Mouse (Mus musculus) megakaryocyte, embryonic 14.5 days (primary cell): Measurements from ENCODE around the gene Grin3b. TPM values are rescaled to one million over a fixed set of nuclear protein-coding genes. Genes with fewer than 3 reads are reported as not detected.

Experiments
- H3K27me3 ChIP-seq: replicated peaks from 2 replicates; pipeline ENCODE3; 2012; ENCODE audit warnings: inconsistent platforms
- H3K36me3 ChIP-seq: replicated peaks from 2 replicates; pipeline ENCODE3; 2012; ENCODE audit warnings: low read length, inconsistent platforms, mixed read lengths
- H3K4me1 ChIP-seq: 2 replicates; pipeline ENCODE4 v1.6.1; 2012; ENCODE audit warnings: inconsistent platforms
- H3K4me3 ChIP-seq: replicated peaks from 2 replicates; pipeline ENCODE3; 2012; ENCODE audit warnings: moderate library complexity, mild to moderate bottlenecking, inconsistent platforms
- H3K9me3 ChIP-seq: 2 replicates; pipeline ENCODE4 v1.6.1; 2012; ENCODE audit warnings: inconsistent platforms
- FLI1 ChIP-seq: IDR thresholded peaks from 2 replicates; pipeline ENCODE4 v1.6.1; 2012; ENCODE audit warnings: low read length, inconsistent platforms, mixed read lengths
- GATA1 ChIP-seq: IDR thresholded peaks from 3 replicates; pipeline ENCODE4 v1.6.1; 2012; ENCODE audit warnings: mixed read lengths, low read length, inconsistent platforms, borderline replicate concordance
- polyA plus RNA-seq: library from polyadenylated mRNA; stranded (reverse); fragments of >175 nt; gene quantifications from 2 replicates; pipeline ENCODE4 v1.2.3, GENCODE M21; 2012; ENCODE audit warnings: low replicate concordance; ENCODE audit not compliant: insufficient read depth

The Grin3b gene
- polyA plus RNA-seq, 1 experiment, result not detected

- peaks cover 100% of the 10 kb centered on the region for H3K4me1 ChIP-seq
- H3K9me3 ChIP-seq, result no peaks in the 10 kb centered on the region
- no peak for TF ChIP-seq GATA1
- TF ChIP-seq FLI1, result no peak
- H3K27me3 ChIP-seq, result no peaks in the 10 kb centered on the region
- peaks cover 99% of the 10 kb centered on the region for H3K36me3 ChIP-seq
- peak overlapping the region; percentile 81 for H3K4me3 ChIP-seq
These were observed 34.1 kb upstream of the Grin3b start for GRCm38 (mm10) chr10:79936284-79936910.

GRCm38 (mm10) chr10:79936911-79937441 lies 33.5 kb upstream of the Grin3b start:
- Histone ChIP-seq H3K9me3 (no peaks in the 10 kb centered on the region), H3K4me1 (peaks cover 100% of the 10 kb centered on the region), H3K4me3 (peak overlapping the region; percentile 89), H3K36me3 (peaks cover 99% of the 10 kb centered on the region), H3K27me3 (no peaks in the 10 kb centered on the region)
- no peak for TF ChIP-seq FLI1
- TF ChIP-seq GATA1, result no peak

- peaks cover 100% of the 10 kb centered on the region for H3K4me1 ChIP-seq
- H3K27me3 ChIP-seq, result no peaks in the 10 kb centered on the region
- peaks cover 99% of the 10 kb centered on the region for H3K36me3 ChIP-seq
These were observed 32.6 kb upstream of the Grin3b start for GRCm38 (mm10) chr10:79937775-79938526.

GRCm38 (mm10) chr10:79940749-79941148 lies 29.8 kb upstream of the Grin3b start:
- TF ChIP-seq FLI1, result no peak
- no peak for TF ChIP-seq GATA1
- H3K4me1 ChIP-seq, result peaks cover 99% of the 10 kb centered on the region
- H3K9me3 ChIP-seq, result no peaks in the 10 kb centered on the region
- H3K4me3 ChIP-seq, result peak overlapping the region; percentile 59
- H3K36me3 ChIP-seq, result peaks cover 99% of the 10 kb centered on the region
- no peaks in the 10 kb centered on the region for H3K27me3 ChIP-seq

More at GRCm38 (mm10) chr10:79937775-79938526, 32.6 kb upstream of the Grin3b start:
- peak overlapping the region; percentile 89 for H3K4me3 ChIP-seq
- H3K9me3 ChIP-seq, result no peaks in the 10 kb centered on the region
- TF ChIP-seq FLI1, result no peak
- no peak for TF ChIP-seq GATA1

- Histone ChIP-seq H3K4me1 (peaks cover 99% of the 10 kb centered on the region), H3K27me3 (no peaks in the 10 kb centered on the region), H3K36me3 (peaks cover 98% of the 10 kb centered on the region), H3K9me3 (no peaks in the 10 kb centered on the region), H3K4me3 (no peak overlapping the region)
- no peak for TF ChIP-seq FLI1
- TF ChIP-seq GATA1, result no peak
These were observed 27.5 kb upstream of the Grin3b start for GRCm38 (mm10) chr10:79942988-79943387.

GRCm38 (mm10) chr10:79943471-79943901 lies 27.0 kb upstream of the Grin3b start:
- no peaks in the 10 kb centered on the region for H3K27me3 ChIP-seq

GRCm38 (mm10) chr10:79945507-79946234 lies 24.8 kb upstream of the Grin3b start:
- H3K36me3 ChIP-seq, result peaks cover 97% of the 10 kb centered on the region

More at GRCm38 (mm10) chr10:79943471-79943901, 27.0 kb upstream of the Grin3b start:
- Histone ChIP-seq H3K9me3 (no peaks in the 10 kb centered on the region), H3K36me3 (peaks cover 96% of the 10 kb centered on the region), H3K4me1 (peaks cover 98% of the 10 kb centered on the region), H3K4me3 (no peak overlapping the region)
- TF ChIP-seq FLI1 (no peak), GATA1 (no peak)

GRCm38 (mm10) chr10:79946752-79947322 lies 23.7 kb upstream of the Grin3b start:
- H3K36me3 ChIP-seq, result peaks cover 97% of the 10 kb centered on the region
- no peaks in the 10 kb centered on the region for H3K9me3 ChIP-seq
- H3K4me1 ChIP-seq, result peaks cover 74% of the 10 kb centered on the region
- no peak for TF ChIP-seq FLI1
- no peak for TF ChIP-seq GATA1
- H3K4me3 ChIP-seq, result peak overlapping the region; percentile 87
- H3K27me3 ChIP-seq, result no peaks in the 10 kb centered on the region

More at GRCm38 (mm10) chr10:79945507-79946234, 24.8 kb upstream of the Grin3b start:
- no peaks in the 10 kb centered on the region for H3K9me3 ChIP-seq
- peak overlapping the region; percentile 87 for H3K4me3 ChIP-seq
- peaks cover 86% of the 10 kb centered on the region for H3K4me1 ChIP-seq
- no peak for TF ChIP-seq GATA1
- no peak for TF ChIP-seq FLI1
- H3K27me3 ChIP-seq, result no peaks in the 10 kb centered on the region

GRCm38 (mm10) chr10:79947502-79947901 lies 23.0 kb upstream of the Grin3b start:
- Histone ChIP-seq H3K27me3 (no peaks in the 10 kb centered on the region), H3K36me3 (peaks cover 96% of the 10 kb centered on the region), H3K4me1 (peaks cover 67% of the 10 kb centered on the region), H3K4me3 (peak overlapping the region; percentile 87), H3K9me3 (no peaks in the 10 kb centered on the region)
- TF ChIP-seq FLI1, result no peak
- no peak for TF ChIP-seq GATA1
